Mouse (Mus musculus) right cerebral cortex, adult 18-20 months (tissue): ENCODE data around the gene Speer4b.
A peak's percentile ranks its signal among the peaks of the same experiment; 100 is the strongest.
"Not testable (repeated sequence)": the region's sequence is repeated elsewhere in the genome, so short reads cannot be mapped to it uniquely, and the experiment has no call there.

Experiments
- DNase-seq: peaks from one replicate; pipeline ENCODE4 v3.0.0; 2022; ENCODE audit warnings: mixed read lengths

The Speer4b gene

DNA sequence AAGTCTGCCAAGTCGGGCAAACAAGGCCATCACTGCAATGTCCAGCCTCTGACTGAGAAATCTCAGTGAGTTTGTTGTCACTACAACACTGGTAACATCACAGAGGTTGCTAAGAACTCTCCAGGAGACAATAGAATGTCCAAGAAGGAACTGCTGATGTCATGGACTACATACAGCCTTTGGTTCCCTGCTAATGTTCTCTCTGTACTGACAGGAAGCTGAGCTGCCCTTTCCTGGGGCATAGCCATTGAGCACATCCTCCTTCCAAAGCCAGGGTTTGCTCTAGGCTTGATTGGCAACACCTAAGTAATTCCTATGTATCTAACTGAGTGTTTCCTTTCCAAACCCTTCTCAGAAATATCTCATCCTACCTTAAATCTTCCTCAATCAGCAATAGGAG is at the start of gene Speer4b:
Gene Speer4b, minus strand, starts transcription at position 101 of the 400 bp plus-strand sequence.
- not testable (repeated sequence) for DNase-seq

DNA sequence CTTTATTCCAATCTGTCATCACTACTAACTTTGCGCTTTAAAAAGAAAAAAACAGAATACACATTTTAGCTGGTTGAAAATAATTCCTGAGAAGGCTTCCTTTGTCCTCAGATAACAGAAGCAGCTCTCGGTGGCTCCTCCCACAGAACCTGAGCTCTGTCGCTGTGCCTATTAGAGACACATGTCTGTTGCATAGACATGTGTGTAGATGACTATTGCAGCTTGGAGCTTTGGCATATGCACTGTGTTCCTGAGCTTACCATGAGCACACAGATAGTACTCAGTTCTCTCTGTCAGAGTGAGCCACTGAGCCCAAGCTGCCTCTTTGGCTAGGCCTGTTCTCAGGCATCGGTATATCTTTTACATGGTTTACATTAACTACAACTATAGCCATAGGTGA is 48.1 kb upstream of the Speer4b start:
- DNase-seq = no peak

DNA sequence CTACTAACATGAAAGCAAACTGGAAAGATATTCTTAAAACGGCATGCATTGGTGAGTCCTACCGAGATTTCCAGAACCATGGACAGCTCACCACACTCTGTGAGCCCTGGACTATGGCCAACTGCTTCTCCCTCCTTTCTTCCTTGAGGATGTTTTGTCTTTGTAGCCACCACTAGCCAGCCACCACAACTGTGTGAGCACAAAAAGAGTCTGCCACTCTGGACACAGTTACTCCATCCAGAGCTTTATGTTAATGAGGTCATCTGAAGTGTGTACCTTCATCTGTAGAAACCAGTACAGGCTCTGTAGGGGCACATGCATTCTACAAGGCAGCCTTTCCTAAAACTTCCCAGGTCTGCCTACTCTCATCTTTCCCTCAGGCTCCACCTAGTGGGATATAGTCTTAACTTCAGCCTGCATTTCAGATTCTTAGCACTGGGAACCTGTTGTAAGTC is 43.6 kb upstream of the Speer4b start:
- peak; percentile 47 for DNase-seq

GRCm38 (mm10) chr5:27526906-27527305 is 25.7 kb upstream of the Speer4b start:
- DNase-seq = no peak

- no peak for DNase-seq
Observed at GRCm38 (mm10) chr5:27518716-27519115, 17.5 kb upstream of the Speer4b start.

DNA sequence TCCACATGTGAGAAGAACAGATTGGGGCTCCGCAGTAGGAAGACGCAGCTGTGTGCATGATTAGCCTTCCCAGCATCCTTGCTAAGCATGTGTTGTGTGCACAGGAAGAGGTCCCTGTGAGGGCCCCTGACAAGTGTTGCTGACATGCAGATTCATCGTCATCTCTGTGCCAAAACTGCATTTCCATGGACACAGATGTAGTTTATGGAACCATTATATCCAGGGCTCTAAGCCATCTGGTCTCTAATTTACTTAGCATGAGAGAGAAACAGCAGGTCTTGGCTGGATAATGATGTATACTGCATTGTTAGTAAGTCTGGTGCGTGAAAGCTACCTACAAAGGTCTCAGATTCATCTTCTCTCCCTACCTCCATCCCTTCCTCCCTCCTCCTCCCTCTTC is 10.3 kb downstream of the Speer4b start:
- no peak for DNase-seq

DNA sequence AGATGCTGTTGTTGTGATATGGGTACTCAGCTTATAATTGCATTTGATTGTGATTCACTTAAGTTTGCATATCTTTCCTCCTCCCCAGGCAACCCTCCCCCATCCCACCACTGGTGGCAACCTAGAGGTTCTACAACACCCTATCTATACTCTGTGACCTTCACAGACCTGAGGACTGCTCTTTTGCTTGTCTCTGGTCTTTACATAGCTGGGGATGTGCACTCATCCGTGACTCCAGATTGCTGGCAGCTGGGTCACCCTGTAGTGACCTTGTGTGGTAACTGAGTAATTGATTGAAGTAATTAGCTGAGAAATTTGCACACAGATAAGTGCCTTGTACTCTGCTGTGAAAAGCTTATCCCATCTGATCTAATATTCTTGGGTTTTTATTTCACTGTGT is 15.1 kb downstream of the Speer4b start:
- DNase-seq = no peak

GRCm38 (mm10) chr5:27481706-27482105 is 19.5 kb downstream of the Speer4b start:
- DNase-seq = no peak

- no peak for DNase-seq
Observed at GRCm38 (mm10) chr5:27474964-27475465, 26.2 kb downstream of the Speer4b start.

- no peak for DNase-seq
Observed at GRCm38 (mm10) chr5:27457686-27458085, 43.6 kb downstream of the Speer4b start.

DNA sequence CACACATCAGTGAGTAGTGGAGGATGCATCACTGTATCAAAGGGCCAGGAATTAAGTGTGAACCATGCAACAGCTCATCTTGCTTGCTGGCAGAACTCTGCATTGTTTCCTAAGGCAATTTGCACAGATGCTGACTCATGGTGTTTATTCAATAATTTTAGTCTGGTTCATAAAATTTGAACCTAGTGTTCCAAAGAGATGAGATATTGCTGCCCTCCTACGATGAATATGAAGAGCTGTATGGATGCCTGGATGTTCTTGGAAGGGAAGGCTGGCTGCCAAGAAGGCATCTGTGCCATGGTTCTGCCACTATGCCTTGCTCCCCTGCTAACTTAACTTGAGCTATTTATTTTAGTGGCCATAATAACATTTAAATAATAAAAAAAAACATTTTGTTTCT is 44.3 kb downstream of the Speer4b start:
- peak; percentile 28 for DNase-seq

DNA sequence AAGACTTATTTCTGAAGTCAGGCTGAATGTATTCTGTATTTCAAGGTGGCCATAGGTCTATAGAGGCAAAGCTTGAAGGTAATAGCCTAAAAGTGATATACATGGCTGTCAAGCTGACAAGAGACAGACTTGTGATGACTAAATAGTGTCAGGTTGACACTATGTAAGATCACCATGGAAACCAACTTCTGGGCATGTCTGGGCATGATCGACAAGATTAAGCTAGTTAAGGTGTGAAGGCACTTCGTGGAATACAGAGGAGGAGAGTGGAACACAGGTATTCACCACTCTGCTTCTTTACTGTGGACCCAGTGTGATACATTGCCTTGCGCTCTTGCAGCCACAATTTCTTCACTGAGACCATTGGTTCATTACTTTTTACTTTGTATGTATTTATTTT is 46.9 kb downstream of the Speer4b start:
- no peak for DNase-seq

GRCm38 (mm10) chr5:27453201-27453845 is 47.9 kb downstream of the Speer4b start:
- no peak for DNase-seq
